Mouse (Mus musculus) forebrain, embryonic 12.5 days (tissue): ENCODE measurements around the gene Tfip11. TPM values are rescaled to one million over a fixed set of nuclear protein-coding genes. Genes with fewer than 3 reads are reported as not detected.

Experiments used
- ATAC-seq: fragments of 200-750 bp; cut with Nextera tagmentation; 2 replicates; pipeline ENCODE4 v1.8.0; 2017; ENCODE audit warnings: moderate TSS enrichment; ENCODE audit not compliant: low FRiP score
- H3K27ac ChIP-seq: fragments of 300-500 bp; sonication (generic); 2 replicates; pipeline ENCODE4 v1.5.1; 2016; ENCODE audit warnings: mild to moderate bottlenecking
- H3K27me3 ChIP-seq: fragments of 300-500 bp; sonication (generic); 2 replicates; pipeline ENCODE4 v1.6.1; 2016; ENCODE audit warnings: mild to moderate bottlenecking
- H3K36me3 ChIP-seq: fragments of 300-500 bp; sonication (generic); replicated peaks from 2 replicates; pipeline ENCODE4 v1.6.1; 2016; ENCODE audit warnings: mild to moderate bottlenecking
- H3K4me1 ChIP-seq: fragments of 300-500 bp; sonication (generic); 2 replicates; pipeline ENCODE4 v1.6.1; 2016
- H3K4me2 ChIP-seq: fragments of 300-500 bp; sonication (generic); 2 replicates; pipeline ENCODE4 v1.6.1; 2016; ENCODE audit warnings: mild to moderate bottlenecking, moderate library complexity
- H3K4me3 ChIP-seq: fragments of 300-500 bp; sonication (generic); replicated peaks from 2 replicates; pipeline ENCODE4 v1.5.1; 2016; ENCODE audit warnings: mild to moderate bottlenecking
- H3K9ac ChIP-seq: fragments of 300-500 bp; sonication (generic); 2 replicates; pipeline ENCODE4 v1.6.1; 2016; ENCODE audit warnings: mild to moderate bottlenecking
- H3K9me3 ChIP-seq: fragments of 300-500 bp; sonication (generic); 2 replicates; pipeline ENCODE4 v1.6.1; 2016
- WGBS: fragments of 180-500 bp; shearing (Covaris S2); methylation state at CpG from one replicate; pipeline ENCODE4 v1.1.7; 2016; 5-methylcytosine and 5-hydroxymethylcytosine counted together
- polyA plus RNA-seq: library from polyadenylated mRNA; unstranded; fragments of >200 nt; fragmentation: Nextera tagmentation; extraction: Ambion mirVana; gene quantifications from 2 replicates; pipeline ENCODE4 v1.2.1, GENCODE M21; 2016

Gene Tfip11
- 38.1 and 39.5 TPM in 2 replicates for polyA plus RNA-seq

- Histone ChIP-seq H3K9me3 (no peaks in the 10 kb centered on the region), H3K9ac (peak within 1 kb of the TSS; percentile 76), H3K4me1 (peaks cover 21% of the 10 kb centered on the region), H3K4me3 (peak within 1 kb of the TSS; percentile 77), H3K36me3 (peaks cover 33% of the 10 kb centered on the region), H3K27ac (peak within 1 kb of the TSS; percentile 81), H3K27me3 (peaks cover 13% of the 10 kb centered on the region; the same call in 1 of the 2 replicates), H3K4me2 (peak within 1 kb of the TSS; percentile 86)
- ATAC-seq, result peak; percentile 94
- 9% methylated on average over 48 of the region's 48 CpGs for WGBS
Observed at GRCm38 (mm10) chr5:112325546-112326445, at the start of gene Tfip11. Tfip11 (plus strand) TSS chr5:112326358.

- H3K36me3 ChIP-seq, result no peaks in the 10 kb centered on the region
- peak; percentile 24 for ATAC-seq
- peak overlapping the region; percentile 50; the same call in 1 of the 2 replicates for H3K27ac ChIP-seq
- peaks cover 53% of the 10 kb centered on the region for H3K4me1 ChIP-seq
- H3K27me3 ChIP-seq, result peaks cover 7% of the 10 kb centered on the region; the same call in 1 of the 2 replicates
- peak overlapping the region; percentile 76 for H3K4me3 ChIP-seq
- H3K9me3 ChIP-seq, result no peaks in the 10 kb centered on the region
- WGBS, result under 1% methylated on average over 24 of the region's 24 CpGs
- H3K9ac ChIP-seq, result peak overlapping the region; percentile 77
- peak overlapping the region; percentile 88 for H3K4me2 ChIP-seq
Observed at GRCm38 (mm10) chr5:112276907-112277348, 49.2 kb upstream of the Tfip11 start.

- Histone ChIP-seq H3K36me3 (no peaks in the 10 kb centered on the region), H3K4me1 (peaks cover 55% of the 10 kb centered on the region), H3K9ac (no peak overlapping the region), H3K4me3 (no peak overlapping the region), H3K4me2 (peak overlapping the region; percentile 88; the same call in 1 of the 2 replicates), H3K9me3 (no peaks in the 10 kb centered on the region), H3K27me3 (peaks cover 7% of the 10 kb centered on the region; the same call in 1 of the 2 replicates), H3K27ac (no peak overlapping the region)
- 90% methylated on average over 11 of the region's 11 CpGs for WGBS
- ATAC-seq, result no peak
Observed at GRCm38 (mm10) chr5:112277906-112278470, 48.2 kb upstream of the Tfip11 start.

- H3K27me3 ChIP-seq, result peaks cover 6% of the 10 kb centered on the region; the same call in 1 of the 2 replicates
- peaks cover 55% of the 10 kb centered on the region for H3K4me1 ChIP-seq
- WGBS, result 94% methylated on average over 17 of the region's 17 CpGs
- ATAC-seq, result no peak
- H3K4me3 ChIP-seq, result no peak overlapping the region
- H3K27ac ChIP-seq, result no peak overlapping the region
- H3K9me3 ChIP-seq, result no peaks in the 10 kb centered on the region
- peak overlapping the region; percentile 11; the same call in 1 of the 2 replicates for H3K4me2 ChIP-seq
- no peaks in the 10 kb centered on the region for H3K36me3 ChIP-seq
- H3K9ac ChIP-seq, result no peak overlapping the region
Observed at GRCm38 (mm10) chr5:112279181-112280021, 46.8 kb upstream of the Tfip11 start.

GRCm38 (mm10) chr5:112280151-112280550 is 46.0 kb upstream of the Tfip11 start:
- no peak for ATAC-seq
- Histone ChIP-seq H3K4me1 (peaks cover 55% of the 10 kb centered on the region), H3K9me3 (no peaks in the 10 kb centered on the region), H3K27ac (no peak overlapping the region), H3K27me3 (no peaks in the 10 kb centered on the region), H3K36me3 (no peaks in the 10 kb centered on the region), H3K9ac (no peak overlapping the region), H3K4me3 (no peak overlapping the region), H3K4me2 (0 out of 2 replicates have a peak overlapping the region, but pooled peaks have one; percentile 11)
- WGBS, result 84% methylated on average over 7 of the region's 7 CpGs

- Histone ChIP-seq H3K4me3 (no peak overlapping the region), H3K4me1 (peaks cover 49% of the 10 kb centered on the region), H3K27me3 (no peaks in the 10 kb centered on the region), H3K4me2 (no peak overlapping the region), H3K9ac (no peak overlapping the region), H3K9me3 (no peaks in the 10 kb centered on the region), H3K27ac (peak overlapping the region; percentile 25; the same call in 1 of the 2 replicates), H3K36me3 (no peaks in the 10 kb centered on the region)
- ATAC-seq, result no peak
- 54% methylated on average over 15 of the region's 15 CpGs for WGBS
Observed at GRCm38 (mm10) chr5:112280863-112281660, 45.1 kb upstream of the Tfip11 start.

GRCm38 (mm10) chr5:112281676-112282075 is 44.5 kb upstream of the Tfip11 start:
- Histone ChIP-seq H3K27ac (peak overlapping the region; percentile 25; the same call in 1 of the 2 replicates), H3K36me3 (no peaks in the 10 kb centered on the region), H3K4me2 (no peak overlapping the region), H3K27me3 (no peaks in the 10 kb centered on the region), H3K9ac (no peak overlapping the region), H3K4me1 (peaks cover 49% of the 10 kb centered on the region), H3K9me3 (no peaks in the 10 kb centered on the region), H3K4me3 (no peak overlapping the region)
- WGBS, result 83% methylated on average over 4 of the region's 4 CpGs
- no peak for ATAC-seq

GRCm38 (mm10) chr5:112282123-112282779 is 43.9 kb upstream of the Tfip11 start:
- WGBS, result 71% methylated on average over 6 of the region's 6 CpGs
- Histone ChIP-seq H3K9ac (no peak overlapping the region), H3K4me2 (no peak overlapping the region), H3K4me3 (no peak overlapping the region), H3K36me3 (no peaks in the 10 kb centered on the region), H3K27me3 (no peaks in the 10 kb centered on the region), H3K27ac (no peak overlapping the region), H3K4me1 (peaks cover 45% of the 10 kb centered on the region), H3K9me3 (no peaks in the 10 kb centered on the region)
- ATAC-seq, result no peak

- peaks cover 38% of the 10 kb centered on the region for H3K4me1 ChIP-seq
Observed at GRCm38 (mm10) chr5:112282780-112283482, 43.2 kb upstream of the Tfip11 start.

GRCm38 (mm10) chr5:112283543-112284202 is 42.5 kb upstream of the Tfip11 start:
- 79% methylated on average over 10 of the region's 10 CpGs for WGBS
- H3K4me1 ChIP-seq, result peaks cover 31% of the 10 kb centered on the region
- H3K27ac ChIP-seq, result no peak overlapping the region
- H3K36me3 ChIP-seq, result no peaks in the 10 kb centered on the region
- H3K9me3 ChIP-seq, result no peaks in the 10 kb centered on the region
- no peaks in the 10 kb centered on the region for H3K27me3 ChIP-seq
- no peak overlapping the region for H3K9ac ChIP-seq
- H3K4me2 ChIP-seq, result no peak overlapping the region
- no peak overlapping the region for H3K4me3 ChIP-seq
- no peak for ATAC-seq

More at GRCm38 (mm10) chr5:112282780-112283482, 43.2 kb upstream of the Tfip11 start:
- WGBS, result 73% methylated on average over 9 of the region's 9 CpGs
- Histone ChIP-seq H3K27ac (peak overlapping the region; percentile 31; the same call in 1 of the 2 replicates), H3K4me3 (no peak overlapping the region), H3K9me3 (no peaks in the 10 kb centered on the region), H3K9ac (no peak overlapping the region), H3K27me3 (no peaks in the 10 kb centered on the region), H3K36me3 (no peaks in the 10 kb centered on the region), H3K4me2 (no peak overlapping the region)
- ATAC-seq, result no peak
